Mouse (Mus musculus): ENCODE measurements at regions not wholly inside any gene's neighbourhood (a gene's known extent, or its start where the extent isn't known, plus 50 kb on each side); places are given as distances from the start of the nearest gene placed in this dataset.

GRCm38 (mm10) chr6:17187106-17187505 is 93.9 kb upstream of the Cav2 start:
- no peaks in the 10 kb centered on the region for H3K27me3 ChIP-seq (replicated peaks)
- H3K4me1 ChIP-seq (ENCODE audit: control insufficient read depth in 1 of 2, insufficient read depth in 2 of 2): no peaks in the 10 kb centered on the region
- H3K36me3 ChIP-seq (replicated peaks in 1 of 2; ENCODE audit: control insufficient read depth in 1 of 2, insufficient read depth in 1 of 2, low read length in 1 of 2): no peaks in the 10 kb centered on the region
- no peak overlapping the region for H3K9ac ChIP-seq (ENCODE audit: insufficient read depth, low read depth)
- H3K9me3 ChIP-seq (replicated peaks; ENCODE audit: low read length): no peaks in the 10 kb centered on the region
- dilution Hi-C loops (cut with MboI; ENCODE audit: extremely low pct_ligation_motif_present, extremely low pct_unique_long_range_greater_than_20kb, low sequenced_read_pairs): no loop called here
- H3K4me2 ChIP-seq (ENCODE audit: insufficient read depth, low read depth, poor library complexity, severe bottlenecking): no peak overlapping the region
- H3K27ac ChIP-seq (ENCODE audit: insufficient read depth, low read depth): no peak overlapping the region
- no peak for DNase-seq (ENCODE audit: extremely low read depth)
- H3K79me2 ChIP-seq (replicated peaks; ENCODE audit: control insufficient read depth, extremely low read depth, insufficient read depth, poor library complexity, severe bottlenecking): no peaks in the 10 kb centered on the region
- H3K4me3 ChIP-seq (replicated peaks in 1 of 3; ENCODE audit: low read depth in 2 of 3, low read length in 2 of 3, poor library complexity in 1 of 3): no peak overlapping the region
- no peak for TF ChIP-seq SIN3A (IDR thresholded peaks at IDR 0.05; ENCODE audit: low read length)
- TF ChIP-seq RAD21 (IDR thresholded peaks at IDR 0.05; ENCODE audit: low read depth, low read length): no peak
- TF ChIP-seq CHD1 (IDR thresholded peaks at IDR 0.05; ENCODE audit: low read depth, low read length): no peak
- TF ChIP-seq GABPA (IDR thresholded peaks at IDR 0.05; ENCODE audit: insufficient replicate concordance, low read depth, low read length): no peak
- no peak for TF ChIP-seq HCFC1 (IDR thresholded peaks at IDR 0.05; ENCODE audit: low read depth, low read length)
- in situ Hi-C loops (cut with MboI; ENCODE audit: low pct_ligation_motif_present, low pct_unique_long_range_greater_than_20kb, low sequenced_read_pairs): no loop called here

DNA sequence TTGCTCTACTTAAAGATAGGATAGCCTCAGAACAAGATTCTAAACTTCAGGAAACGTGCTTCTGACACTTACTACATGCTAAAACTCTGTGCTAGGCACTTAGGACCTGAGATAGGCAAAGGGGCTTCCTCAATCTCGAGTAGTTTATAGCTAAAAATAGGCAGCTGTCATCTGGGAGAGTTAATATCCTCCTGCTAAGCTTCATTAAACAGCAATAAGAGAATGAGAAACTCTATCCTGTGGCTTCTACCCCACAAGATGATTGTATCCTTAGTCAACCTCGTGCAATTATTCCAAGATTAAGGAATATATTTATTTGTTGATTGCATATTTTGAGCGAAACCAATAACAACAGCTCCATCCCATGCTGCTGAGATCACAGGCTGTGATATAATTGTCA is 85.4 kb upstream of the Cav2 start:
- Histone ChIP-seq H3K4me1 (ENCODE audit: control insufficient read depth in 1 of 2, insufficient read depth in 2 of 2) (no peaks in the 10 kb centered on the region), H3K36me3 (replicated peaks in 1 of 2; ENCODE audit: control insufficient read depth in 1 of 2, insufficient read depth in 1 of 2, low read length in 1 of 2) (no peaks in the 10 kb centered on the region), H3K79me2 (replicated peaks; ENCODE audit: control insufficient read depth, extremely low read depth, insufficient read depth, poor library complexity, severe bottlenecking) (no peaks in the 10 kb centered on the region), H3K27me3 (replicated peaks) (no peaks in the 10 kb centered on the region), H3K9ac (ENCODE audit: insufficient read depth, low read depth) (no peak overlapping the region), H3K9me3 (replicated peaks; ENCODE audit: low read length) (no peaks in the 10 kb centered on the region), H3K27ac (ENCODE audit: insufficient read depth, low read depth) (no peak overlapping the region), H3K4me3 (replicated peaks in 1 of 3; ENCODE audit: low read depth in 2 of 3, low read length in 2 of 3, poor library complexity in 1 of 3) (no peak overlapping the region), H3K4me2 (ENCODE audit: insufficient read depth, low read depth, poor library complexity, severe bottlenecking) (no peak overlapping the region)
- TF ChIP-seq IRF4 (IDR thresholded peaks at IDR 0.05; ENCODE audit: low read depth, low read length): no peak
- TF ChIP-seq CTCF (conservative IDR thresholded peaks at IDR 0.05 in 1 of 2, IDR thresholded peaks at IDR 0.05 in 1 of 2; ENCODE audit: low read depth in 2 of 2, low read length in 2 of 2): no peak
- TF ChIP-seq RCOR1 (conservative IDR thresholded peaks at IDR 0.05; ENCODE audit: low read depth, low read length): no peak
- no peak for TF ChIP-seq SMC3 (IDR thresholded peaks at IDR 0.05; ENCODE audit: low read depth, low read length)
- TF ChIP-seq NELFE (IDR thresholded peaks at IDR 0.05; ENCODE audit: low read depth, low read length): no peak
- TF ChIP-seq GABPA (IDR thresholded peaks at IDR 0.05; ENCODE audit: insufficient replicate concordance, low read depth, low read length): no peak
- TF ChIP-seq MAX (IDR thresholded peaks at IDR 0.05; ENCODE audit: low read length): no peak
- no peak for TF ChIP-seq NRF1 (IDR thresholded peaks at IDR 0.05; ENCODE audit: low read depth, low read length)
- no peak for TF ChIP-seq ZC3H11A (IDR thresholded peaks at IDR 0.05; ENCODE audit: low read depth, low read length)
- TF ChIP-seq UBTF (IDR thresholded peaks at IDR 0.05; ENCODE audit: low read depth, low read length): no peak
- no peak for TF ChIP-seq E2F4 (IDR thresholded peaks at IDR 0.05; ENCODE audit: insufficient replicate concordance, low read depth, low read length)
- no peak for TF ChIP-seq MEF2A (IDR thresholded peaks at IDR 0.05; ENCODE audit: borderline replicate concordance, low read depth, low read length)
- in situ Hi-C loops (cut with MboI; ENCODE audit: low pct_ligation_motif_present, low pct_unique_long_range_greater_than_20kb, low sequenced_read_pairs): no loop called here
- DNase-seq (ENCODE audit: extremely low read depth): no peak
- dilution Hi-C loops (cut with MboI; ENCODE audit: extremely low pct_ligation_motif_present, extremely low pct_unique_long_range_greater_than_20kb, low sequenced_read_pairs): no loop called here

Measured in CH12.LX (cell line).